Mouse (Mus musculus): ENCODE measurements around the gene Kctd13.
"Not testable (repeated sequence)": the region's sequence is repeated elsewhere in the genome, so short reads cannot be mapped to it uniquely, and the experiment has no call there.

GRCm38 (mm10) chr7:126899781-126900180 lies 28.9 kb upstream of the Kctd13 start:
- not testable (repeated sequence) for TF ChIP-seq GATA1 (IDR thresholded peaks at IDR 0.05; ENCODE audit: borderline replicate concordance, low read length); FLI1 (IDR thresholded peaks at IDR 0.05; ENCODE audit: low read length)
